21 mouse cellular contexts compared by ENCODE assay signal in the genomic region with DNA sequence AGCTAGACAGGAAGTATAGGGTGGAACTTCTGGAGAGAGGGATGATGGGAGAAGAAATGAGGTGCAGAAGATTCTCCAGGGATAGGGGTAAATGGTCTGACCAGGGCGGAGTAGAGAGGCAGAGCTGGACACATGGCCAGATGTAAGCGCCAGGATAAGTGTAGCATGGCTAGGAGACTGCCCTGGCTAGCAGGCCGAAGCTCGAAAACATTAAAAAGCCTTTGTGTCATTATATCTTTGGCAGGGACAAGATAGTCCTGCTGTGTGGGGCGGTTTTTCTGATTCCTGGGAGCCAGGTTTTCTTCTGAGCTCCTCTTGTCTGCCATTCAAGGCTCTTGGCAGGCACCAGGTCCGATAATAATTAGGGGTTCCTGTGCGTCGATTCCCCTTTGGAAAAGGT. TPM values are rescaled to one million over a fixed set of nuclear protein-coding genes. Genes with fewer than 3 reads are reported as not detected.
"Had no signal": no experiment of that assay in that cellular context is flagged by ENCODE, and none has a peak within 500 bp of the region (broad histone marks: within the 10 kb centered on the region; RNA-seq: fewer than 3 reads in every experiment).

No protein-coding gene starts in this region.

- DNase-seq: left cerebral cortex, postnatal 4 days; liver; liver, embryonic 13.5 days; liver, postnatal 0 days; lung, adult 18-20 months; lung, adult 2 months; lung, embryonic 14.5 days; lung, postnatal 10 days; lung, postnatal 14 days; lung, postnatal 36 days; lung, postnatal 4 days; midbrain, embryonic 14.5 days had no signal

RNA-seq across cellular contexts. Expression of a gene that starts 5.1 kb away (rescaled TPM):
- total RNA-seq: left cerebral cortex, adult 2 months; left cerebral cortex, postnatal 10 days; left cerebral cortex, postnatal 14 days; left cerebral cortex, postnatal 25 days; left cerebral cortex, postnatal 36 days; left cerebral cortex, postnatal 4 days; liver, adult 2 months; midbrain, postnatal 0 days had no signal

RNA-seq across cellular contexts. Expression of a gene that starts 10.0 kb away (rescaled TPM):
- total RNA-seq: liver, adult 2 months; megakaryocyte-erythroid progenitor cell, adult 5-6 weeks; midbrain, postnatal 0 days had no signal

RNA-seq across cellular contexts. Expression of a gene that starts 26.5 kb away (rescaled TPM):
- total RNA-seq: left cerebral cortex, adult 8-10 months; left cerebral cortex, postnatal 10 days; left cerebral cortex, postnatal 14 days; left cerebral cortex, postnatal 25 days; left cerebral cortex, postnatal 36 days; megakaryocyte-erythroid progenitor cell, adult 5-6 weeks had no signal
